ENCODE assay signal across 19 mouse cellular contexts in the genomic region with DNA sequence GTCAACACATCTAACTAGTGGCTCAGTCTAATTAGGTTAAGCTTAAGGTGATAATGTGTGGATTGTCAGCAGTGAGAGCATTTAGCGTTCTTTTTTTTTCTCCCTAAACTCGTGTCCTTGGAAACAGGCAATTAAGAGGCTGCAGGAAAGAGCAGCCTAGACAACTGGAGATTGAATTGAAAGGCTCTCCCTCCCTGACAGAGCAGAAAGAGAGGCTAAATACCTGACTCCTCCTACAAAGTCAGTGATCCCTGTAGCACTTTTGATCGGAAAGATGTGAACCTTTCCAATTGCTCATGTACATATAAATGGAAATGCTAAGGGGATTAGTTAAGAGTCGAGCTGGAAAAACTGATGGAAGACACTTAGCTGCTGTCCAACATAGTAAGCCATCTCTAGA.
DNase-seq lines count a peak whose midpoint lies in the region; ATAC-seq lines count a peak whose summit lies in the region.
"Had no signal": no experiment of that assay in that cellular context is flagged by ENCODE, and none has a peak within 500 bp of the region (broad histone marks: within the 10 kb centered on the region; RNA-seq: fewer than 3 reads in every experiment).

No protein-coding gene starts in this region.

- H3K9me3 ChIP-seq in forebrain, embryonic 14.5 days (replicated peaks; ENCODE audit: control insufficient read depth, low read length) = no peaks in the 10 kb centered on the region
- H3K9me3 ChIP-seq in forebrain, embryonic 13.5 days (replicated peaks) = no peaks in the 10 kb centered on the region
- H3K9me3 ChIP-seq in midbrain, embryonic 14.5 days (ENCODE audit: control insufficient read depth, low read length) = no peaks in the 10 kb centered on the region
- H3K9me3 ChIP-seq in midbrain, embryonic 15.5 days = no peaks in the 10 kb centered on the region
- H3K9me3 ChIP-seq: embryonic facial prominence, embryonic 12.5 days; heart, embryonic 12.5 days; hindbrain, embryonic 10.5 days; intestine, embryonic 15.5 days had no signal

- H3K27me3 ChIP-seq in forebrain, embryonic 14.5 days (replicated peaks; ENCODE audit: control insufficient read depth, insufficient read depth, low read length) = no peaks in the 10 kb centered on the region
- H3K27me3 ChIP-seq in forebrain, embryonic 13.5 days = no peaks in the 10 kb centered on the region
- H3K27me3 ChIP-seq in midbrain, embryonic 14.5 days (ENCODE audit: control insufficient read depth, insufficient read depth, low read length) = no peaks in the 10 kb centered on the region
- H3K27me3 ChIP-seq in midbrain, embryonic 15.5 days (replicated peaks) = no peaks in the 10 kb centered on the region
- H3K27me3 ChIP-seq: CH12.LX; embryonic facial prominence, embryonic 12.5 days; heart, embryonic 12.5 days; intestine, embryonic 15.5 days had no signal

- H3K36me3 ChIP-seq in forebrain, embryonic 14.5 days (ENCODE audit: control insufficient read depth, insufficient read depth, low read length) = no peaks in the 10 kb centered on the region
- H3K36me3 ChIP-seq in forebrain, embryonic 13.5 days (ENCODE audit: poor library complexity, severe bottlenecking) = no peaks in the 10 kb centered on the region
- H3K36me3 ChIP-seq in midbrain, embryonic 14.5 days (ENCODE audit: control insufficient read depth, insufficient read depth, low read length) = no peaks in the 10 kb centered on the region
- H3K36me3 ChIP-seq in midbrain, embryonic 15.5 days (replicated peaks) = no peaks in the 10 kb centered on the region
- H3K36me3 ChIP-seq: embryonic facial prominence, embryonic 12.5 days; heart, embryonic 12.5 days; hindbrain, embryonic 10.5 days; intestine, embryonic 15.5 days had no signal

- DNase-seq in forebrain, embryonic 14.5 days (ENCODE audit: low spot score) = peak; percentile 26
- DNase-seq in midbrain, embryonic 14.5 days = peak; percentile 4
- peak; percentile 9 for DNase-seq in ZHBTc4 (ENCODE audit: low read depth, low spot score)
- DNase-seq in kidney, adult 18-20 months = no peak
- no peak for DNase-seq in thymus, postnatal 36 days
- DNase-seq: adrenal gland, postnatal 10 days; cerebellum, adult 11-12 months; cerebellum, adult 9-10 months; cerebellum, postnatal 25 days; forebrain, postnatal 0 days; gastrocnemius, adult 2 months; gastrocnemius, postnatal 25 days had no signal

- H3K4me3 ChIP-seq in forebrain, embryonic 14.5 days (ENCODE audit: low read depth, low read length) = no peak overlapping the region
- no peak overlapping the region for H3K4me3 ChIP-seq in forebrain, embryonic 13.5 days
- no peak overlapping the region for H3K4me3 ChIP-seq in midbrain, embryonic 14.5 days (replicated peaks; ENCODE audit: low read depth, low read length)
- no peak overlapping the region for H3K4me3 ChIP-seq in midbrain, embryonic 15.5 days
- H3K4me3 ChIP-seq: embryonic facial prominence, embryonic 12.5 days; gastrocnemius, adult 2 months; heart, embryonic 12.5 days; hindbrain, embryonic 10.5 days; intestine, embryonic 15.5 days had no signal

- H3K9ac ChIP-seq in forebrain, embryonic 14.5 days (ENCODE audit: low read length) = no peak overlapping the region
- no peak overlapping the region for H3K9ac ChIP-seq in forebrain, embryonic 13.5 days
- H3K9ac ChIP-seq in midbrain, embryonic 14.5 days (replicated peaks; ENCODE audit: low read length) = no peak overlapping the region
- H3K9ac ChIP-seq in midbrain, embryonic 15.5 days = no peak overlapping the region
- H3K9ac ChIP-seq: embryonic facial prominence, embryonic 12.5 days; forebrain, postnatal 0 days; heart, embryonic 12.5 days; intestine, embryonic 15.5 days had no signal

- no peak overlapping the region for H3K4me2 ChIP-seq in forebrain, embryonic 14.5 days (ENCODE audit: low read length)
- no peak overlapping the region for H3K4me2 ChIP-seq in forebrain, embryonic 13.5 days
- no peak overlapping the region for H3K4me2 ChIP-seq in midbrain, embryonic 14.5 days (ENCODE audit: low read length)
- H3K4me2 ChIP-seq in midbrain, embryonic 15.5 days = no peak overlapping the region
- H3K4me2 ChIP-seq: embryonic facial prominence, embryonic 12.5 days; heart, embryonic 12.5 days; intestine, embryonic 15.5 days had no signal

- 0 out of 2 replicates have a peak, but pooled peaks cover 2% of the 10 kb centered on the region for H3K4me1 ChIP-seq in forebrain, embryonic 14.5 days (ENCODE audit: control insufficient read depth, insufficient read depth, low read length)
- peaks cover 4% of the 10 kb centered on the region for H3K4me1 ChIP-seq in forebrain, embryonic 13.5 days
- no peaks in the 10 kb centered on the region for H3K4me1 ChIP-seq in midbrain, embryonic 14.5 days (ENCODE audit: control insufficient read depth, insufficient read depth, low read length)
- H3K4me1 ChIP-seq in midbrain, embryonic 15.5 days = 0 out of 2 replicates have a peak, but pooled peaks cover 3% of the 10 kb centered on the region
- H3K4me1 ChIP-seq: embryonic facial prominence, embryonic 12.5 days; heart, embryonic 12.5 days; hindbrain, embryonic 10.5 days; intestine, embryonic 15.5 days had no signal

- ATAC-seq in forebrain, embryonic 14.5 days = peak; percentile 23; the same call in 1 of the 2 replicates
- no peak; the same call in 1 of the 2 replicates for ATAC-seq in forebrain, embryonic 13.5 days
- ATAC-seq in midbrain, embryonic 14.5 days (ENCODE audit: low FRiP score, low TSS enrichment) = no peak
- ATAC-seq in midbrain, embryonic 15.5 days (replicated peaks) = no peak
- ATAC-seq: forebrain, postnatal 0 days; intestine, embryonic 15.5 days had no signal

- WGBS in forebrain, embryonic 14.5 days = 2% methylated on average over 4 of the region's 4 CpGs
- 3% methylated on average over 4 of the region's 4 CpGs for WGBS in forebrain, embryonic 13.5 days
- 5% methylated on average over 4 of the region's 4 CpGs for WGBS in midbrain, embryonic 14.5 days
- 6% methylated on average over 4 of the region's 4 CpGs for whole genome bisulfite sequencing in midbrain, embryonic 15.5 days

- H3K27ac ChIP-seq in forebrain, embryonic 14.5 days (ENCODE audit: low read depth, low read length) = no peak overlapping the region
- no peak overlapping the region for H3K27ac ChIP-seq in forebrain, embryonic 13.5 days
- H3K27ac ChIP-seq in midbrain, embryonic 14.5 days (replicated peaks; ENCODE audit: low read depth, low read length) = no peak overlapping the region
- H3K27ac ChIP-seq in midbrain, embryonic 15.5 days = no peak overlapping the region
- H3K27ac ChIP-seq: embryonic facial prominence, embryonic 12.5 days; gastrocnemius, adult 2 months; hindbrain, embryonic 10.5 days; intestine, embryonic 15.5 days had no signal

Comparison
In these comparisons a context has a peak if more than half of its experiments do, and no peak if none do; other contexts are left out.
1. DNase-seq: peak in forebrain, embryonic 14.5 days (single experiment), midbrain, embryonic 14.5 days (single experiment) and ZHBTc4 (single experiment); none in kidney, adult 18-20 months (single experiment) and thymus, postnatal 36 days (0 of 2).